Mouse (Mus musculus) lung, adult 2 months (tissue): ENCODE results near the gene Aasdh.

Source experiments
- CTCF ChIP-seq: fragments of 200-500 bp; IDR thresholded peaks from 2 replicates; pipeline ENCODE4 v1.5.1; 2011; ENCODE audit warnings: mild to moderate bottlenecking, low read length, control low read depth; ENCODE audit not compliant: insufficient read depth
- POLR2A ChIP-seq: fragments of 200-500 bp; IDR thresholded peaks from 2 replicates; pipeline ENCODE4 v1.6.1; 2011; ENCODE audit warnings: low read depth, mild to moderate bottlenecking, control low read depth, low read length, borderline replicate concordance; ENCODE audit errors: extremely low read depth

GRCm38 (mm10) chr5:76952112-76953040 is 47.1 kb upstream of the Aasdh start:
- TF ChIP-seq CTCF (no peak), POLR2A (no peak)
